19 mouse cellular contexts compared by ENCODE assay signal in genomic region chr4:58577382-58578048, GRCm38 (mm10). TPM values are rescaled to one million over a fixed set of nuclear protein-coding genes. Genes with fewer than 3 reads are reported as not detected.
DNase-seq lines count a peak whose midpoint lies in the region; ATAC-seq and TF ChIP-seq lines count a peak whose summit lies in the region.
"Had no signal": no experiment of that assay in that cellular context is flagged by ENCODE, and none has a peak within 500 bp of the region (broad histone marks: within the 10 kb centered on the region; RNA-seq: fewer than 3 reads in every experiment).

No protein-coding gene starts in this region.

- no peak for ATAC-seq in heart, postnatal 0 days (ENCODE audit: insufficient read depth, low read depth)
- ATAC-seq in midbrain, embryonic 15.5 days (replicated peaks): no peak
- ATAC-seq: hindbrain, postnatal 0 days had no signal

- no peak for DNase-seq in heart, postnatal 0 days (ENCODE audit: low spot score)
- DNase-seq in heart, adult 8-10 months (ENCODE audit: low spot score): no peak
- DNase-seq in 3T3-L1 (ENCODE audit: low read depth, low spot score): peak; percentile 45
- DNase-seq in ES-E14 (ENCODE audit: low read depth, low spot score): no peak
- peak; percentile 37 for DNase-seq in forelimb bud, embryonic 11.5 days (ENCODE audit: low read depth, low spot score)
- no peak for DNase-seq in kidney, adult 8-10 months
- DNase-seq: cerebellum, postnatal 10 days; heart, postnatal 36 days; kidney, adult 18-20 months; kidney, postnatal 25 days; lung, adult 2 months; right cerebral cortex, postnatal 14 days had no signal

- WGBS in heart, postnatal 0 days: 42% methylated on average over 5 of the region's 5 CpGs
- WGBS in midbrain, embryonic 15.5 days: 50% methylated on average over 5 of the region's 5 CpGs

- H3K27ac ChIP-seq in heart, postnatal 0 days (ENCODE audit: low read depth): 0 out of 2 replicates have a peak overlapping the region, but pooled peaks have one; percentile 3
- no peak overlapping the region for H3K27ac ChIP-seq in ES-E14 (ENCODE audit: insufficient read depth, low read depth, low read length, poor library complexity, severe bottlenecking)
- no peak overlapping the region for H3K27ac ChIP-seq in midbrain, embryonic 15.5 days
- H3K27ac ChIP-seq: embryonic facial prominence, embryonic 13.5 days; hindbrain, postnatal 0 days; limb, embryonic 15.5 days; neural tube, embryonic 13.5 days; stomach, embryonic 15.5 days had no signal

- no peaks in the 10 kb centered on the region for H3K36me3 ChIP-seq in heart, postnatal 0 days (replicated peaks; ENCODE audit: control insufficient read depth, insufficient read depth, low read length)
- H3K36me3 ChIP-seq in ES-E14 (ENCODE audit: control insufficient read depth, insufficient read depth, low read length, poor library complexity, severe bottlenecking): no peaks in the 10 kb centered on the region
- H3K36me3 ChIP-seq in midbrain, embryonic 15.5 days (replicated peaks): no peaks in the 10 kb centered on the region
- H3K36me3 ChIP-seq: embryonic facial prominence, embryonic 13.5 days; limb, embryonic 15.5 days; neural tube, embryonic 13.5 days; stomach, embryonic 15.5 days had no signal

- H3K4me1 ChIP-seq in heart, postnatal 0 days (ENCODE audit: control insufficient read depth, insufficient read depth): no peaks in the 10 kb centered on the region
- H3K4me1 ChIP-seq in ES-E14 (ENCODE audit: control insufficient read depth in 2 of 2, insufficient read depth in 2 of 2, low read length in 2 of 2, poor library complexity in 1 of 2): no peaks in the 10 kb centered on the region; a peak in 1 of 4 replicates
- H3K4me1 ChIP-seq in midbrain, embryonic 15.5 days: no peaks in the 10 kb centered on the region
- H3K4me1 ChIP-seq: neural tube, embryonic 13.5 days had no signal

- no peaks in the 10 kb centered on the region for H3K27me3 ChIP-seq in heart, postnatal 0 days (ENCODE audit: control insufficient read depth, insufficient read depth, low read length)
- H3K27me3 ChIP-seq in midbrain, embryonic 15.5 days (replicated peaks): no peaks in the 10 kb centered on the region
- H3K27me3 ChIP-seq: embryonic facial prominence, embryonic 13.5 days; limb, embryonic 15.5 days; neural tube, embryonic 13.5 days; stomach, embryonic 15.5 days had no signal

- no peak overlapping the region for H3K4me3 ChIP-seq in heart, postnatal 0 days (ENCODE audit: low read depth, low read length)
- H3K4me3 ChIP-seq in ES-E14 (ENCODE audit: insufficient read depth in 1 of 2, low read depth in 1 of 2, low read length in 2 of 2, poor library complexity in 1 of 2, severe bottlenecking in 1 of 2): no peak overlapping the region
- no peak overlapping the region for H3K4me3 ChIP-seq in midbrain, embryonic 15.5 days
- H3K4me3 ChIP-seq: embryonic facial prominence, embryonic 13.5 days; limb, embryonic 15.5 days; neural tube, embryonic 13.5 days; stomach, embryonic 15.5 days had no signal

- H3K9ac ChIP-seq in heart, postnatal 0 days (replicated peaks; ENCODE audit: low read depth, low read length): no peak overlapping the region
- H3K9ac ChIP-seq in ES-E14 (ENCODE audit: insufficient read depth, low read depth, low read length, poor library complexity, severe bottlenecking): no peak overlapping the region
- no peak overlapping the region for H3K9ac ChIP-seq in midbrain, embryonic 15.5 days
- H3K9ac ChIP-seq: embryonic facial prominence, embryonic 13.5 days; limb, embryonic 15.5 days; neural tube, embryonic 13.5 days; stomach, embryonic 15.5 days had no signal

- TF ChIP-seq CTCF in heart, postnatal 0 days (IDR thresholded peaks at IDR 0.05; ENCODE audit: low read depth): no peak

- in situ Hi-C loops in ES-E14 (cut with MboI; ENCODE audit: low sequenced_read_pairs in 2 of 2, unreplicated experiment in 2 of 2): no loop called here

- H3K9me3 ChIP-seq in heart, postnatal 0 days (replicated peaks; ENCODE audit: control insufficient read depth, low read length): no peaks in the 10 kb centered on the region
- no peaks in the 10 kb centered on the region for H3K9me3 ChIP-seq in ES-E14 (ENCODE audit: control insufficient read depth, insufficient read depth, low read depth, low read length)
- no peaks in the 10 kb centered on the region for H3K9me3 ChIP-seq in midbrain, embryonic 15.5 days
- H3K9me3 ChIP-seq: embryonic facial prominence, embryonic 13.5 days; limb, embryonic 15.5 days; neural tube, embryonic 13.5 days; stomach, embryonic 15.5 days had no signal

- H3K4me2 ChIP-seq in heart, postnatal 0 days (ENCODE audit: low read depth, low read length): no peak overlapping the region
- H3K4me2 ChIP-seq in midbrain, embryonic 15.5 days: no peak overlapping the region
- H3K4me2 ChIP-seq: embryonic facial prominence, embryonic 13.5 days; limb, embryonic 15.5 days; neural tube, embryonic 13.5 days; stomach, embryonic 15.5 days had no signal

- TF ChIP-seq EP300 in heart, postnatal 0 days (IDR thresholded peaks at IDR 0.05; ENCODE audit: low read depth): no peak

TF ChIP-seq in ES-E14, 5 proteins besides CTCF, POLR2A, EP300 and RAD21:
- no peak for TF ChIP-seq MAFK (IDR thresholded peaks at IDR 0.05; ENCODE audit: insufficient read depth, low read depth, low read length)
- TF ChIP-seq CHD2 (IDR thresholded peaks at IDR 0.05; ENCODE audit: low read depth, low read length): no peak
- no peak for TF ChIP-seq HCFC1 (IDR thresholded peaks at IDR 0.05; ENCODE audit: borderline replicate concordance, insufficient read depth, low read length)
- TF ChIP-seq ZC3H11A (IDR thresholded peaks at IDR 0.05; ENCODE audit: borderline replicate concordance, low read depth, low read length): no peak
- TF ChIP-seq ZNF384 (IDR thresholded peaks at IDR 0.05; ENCODE audit: low read depth, low read length): 0 out of 2 replicates have a peak, but pooled peaks have one; percentile 17

RNA-seq across cellular contexts. Expression of gene Lpar1, which starts 23.8 kb away (rescaled TPM):
- 13.3 and 16.5 TPM in 2 replicates for total RNA-seq in heart, postnatal 0 days (2014; rRNA removed; ENCODE audit: low replicate concordance)
- 11.6 TPM in 2 replicates for polyA plus RNA-seq in heart, postnatal 0 days (2015; fragmentation: Nextera tagmentation; extraction: Ambion mirVana)
- total RNA-seq in heart, adult 8-10 months (2022): 1 to 10 TPM; 5.8 to 8.2 (median 7.0) TPM
- total RNA-seq in ES-E14 (2012; rRNA removed): 31.0 and 44.2 TPM in 2 replicates
- polyA plus RNA-seq in midbrain, embryonic 15.5 days (2015; fragmentation: Nextera tagmentation; extraction: Ambion mirVana): 27.6 and 28.7 TPM in 2 replicates
- total RNA-seq: MEL had no signal

Comparison
In these comparisons a context has a peak if more than half of its experiments do, and no peak if none do; other contexts are left out.
1. DNase-seq: peak in 3T3-L1 (single experiment) and forelimb bud, embryonic 11.5 days (single experiment); none in heart, postnatal 0 days (single experiment), heart, adult 8-10 months (single experiment), ES-E14 (single experiment) and kidney, adult 8-10 months (0 of 2).